Mouse (Mus musculus): ENCODE results near the gene Gdpgp1. TPM values are rescaled to one million over a fixed set of nuclear protein-coding genes. Genes with fewer than 3 reads are reported as not detected.

The Gdpgp1 gene
- polyA plus RNA-seq, 1 experiment = 4.3 TPM

GRCm38 (mm10) chr7:80200963-80201539 is 31.6 kb upstream of the Gdpgp1 start:
- Histone ChIP-seq H3K36me3 (ENCODE audit: control insufficient read depth, insufficient read depth, low read length, poor library complexity, severe bottlenecking) (peaks cover 13% of the 10 kb centered on the region; the same call in 1 of the 2 replicates), H3K4me1 (ENCODE audit: control insufficient read depth, insufficient read depth, low read length) (peaks cover 10% of the 10 kb centered on the region), H3K27ac (ENCODE audit: insufficient read depth, low read length) (no peak overlapping the region), H3K27me3 (ENCODE audit: control insufficient read depth, insufficient read depth, low read length, poor library complexity, severe bottlenecking) (no peaks in the 10 kb centered on the region), H3K9ac (ENCODE audit: low read depth, poor library complexity, severe bottlenecking) (no peak overlapping the region), H3K4me3 (ENCODE audit: low read depth, low read length) (no peak overlapping the region), H3K9me3 (replicated peaks; ENCODE audit: control insufficient read depth, insufficient read depth, low read length, poor library complexity, severe bottlenecking) (no peaks in the 10 kb centered on the region)
- TF ChIP-seq POLR2A (IDR thresholded peaks at IDR 0.05; ENCODE audit: insufficient read depth, low read length) (no peak), CTCF (IDR thresholded peaks at IDR 0.05; ENCODE audit: low read depth, low read length) (no peak), EP300 (IDR thresholded peaks at IDR 0.05; ENCODE audit: insufficient read depth, low read depth, low read length) (no peak)

DNA sequence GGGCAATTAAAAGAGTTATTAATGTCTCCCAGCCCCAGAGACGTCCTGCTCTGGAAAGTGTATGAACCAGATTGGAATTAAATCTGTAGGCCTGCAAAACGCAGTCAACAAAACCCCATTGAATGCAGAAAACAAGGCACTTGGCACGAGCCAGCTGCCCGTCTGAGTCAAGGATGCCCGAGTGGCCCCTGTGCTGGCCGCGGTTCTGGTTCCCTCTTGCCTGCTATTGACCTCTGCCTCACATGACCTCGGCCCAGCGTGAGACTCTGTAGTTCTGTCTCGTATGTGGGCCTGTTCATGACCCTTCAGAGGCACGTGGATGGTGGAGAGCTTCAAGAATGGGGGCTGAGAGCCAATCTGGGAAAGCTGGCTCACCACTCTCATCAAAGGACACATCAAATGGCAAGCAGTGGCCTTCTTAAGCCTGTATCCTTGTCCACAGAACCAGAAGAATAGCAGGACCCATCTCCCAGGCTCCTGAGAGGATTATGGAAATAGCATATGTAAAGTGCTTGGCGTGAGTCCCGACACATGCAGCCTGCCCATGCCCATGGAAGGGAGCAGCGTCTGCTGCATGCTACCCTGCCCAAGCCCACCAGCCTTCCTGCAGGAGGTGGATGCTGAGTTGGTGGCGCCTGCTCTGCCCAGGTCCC is 30.7 kb upstream of the Gdpgp1 start:
- H3K27me3 ChIP-seq (ENCODE audit: control insufficient read depth, insufficient read depth, low read length, poor library complexity, severe bottlenecking) = no peaks in the 10 kb centered on the region
- H3K9me3 ChIP-seq (replicated peaks; ENCODE audit: control insufficient read depth, insufficient read depth, low read length, poor library complexity, severe bottlenecking) = no peaks in the 10 kb centered on the region
- TF ChIP-seq CTCF (IDR thresholded peaks at IDR 0.05; ENCODE audit: low read depth, low read length) = no peak
- no peak for TF ChIP-seq EP300 (IDR thresholded peaks at IDR 0.05; ENCODE audit: insufficient read depth, low read depth, low read length)
- no peak for TF ChIP-seq POLR2A (IDR thresholded peaks at IDR 0.05; ENCODE audit: insufficient read depth, low read length)
- peaks cover 13% of the 10 kb centered on the region; the same call in 1 of the 2 replicates for H3K36me3 ChIP-seq (ENCODE audit: control insufficient read depth, insufficient read depth, low read length, poor library complexity, severe bottlenecking)
- no peak overlapping the region for H3K27ac ChIP-seq (ENCODE audit: insufficient read depth, low read length)
- no peak overlapping the region for H3K9ac ChIP-seq (ENCODE audit: low read depth, poor library complexity, severe bottlenecking)
- peaks cover 12% of the 10 kb centered on the region for H3K4me1 ChIP-seq (ENCODE audit: control insufficient read depth, insufficient read depth, low read length)
- H3K4me3 ChIP-seq (ENCODE audit: low read depth, low read length) = no peak overlapping the region

DNA sequence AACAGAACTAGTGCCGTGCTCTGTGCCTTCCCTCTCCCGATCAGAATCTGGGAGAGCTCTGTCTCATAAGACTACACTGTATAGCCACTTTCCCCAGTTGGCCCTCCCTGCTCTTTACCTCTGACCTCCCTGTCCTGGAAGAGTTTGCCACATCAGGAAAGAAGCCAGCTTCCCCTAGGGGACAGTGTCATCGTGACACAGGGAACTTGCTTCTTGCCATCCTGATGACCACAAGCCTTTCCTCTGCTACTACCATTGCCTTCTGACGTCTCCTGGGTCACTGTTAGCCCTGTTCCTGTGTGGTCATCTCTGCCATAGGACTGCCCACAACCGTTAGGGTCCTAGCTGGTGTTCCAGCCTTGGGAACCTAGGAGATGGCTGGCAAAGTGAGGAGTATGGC is 29.7 kb upstream of the Gdpgp1 start:
- Histone ChIP-seq H3K27ac (ENCODE audit: insufficient read depth, low read length) (no peak overlapping the region), H3K9ac (ENCODE audit: low read depth, poor library complexity, severe bottlenecking) (no peak overlapping the region), H3K36me3 (ENCODE audit: control insufficient read depth, insufficient read depth, low read length, poor library complexity, severe bottlenecking) (peaks cover 13% of the 10 kb centered on the region; the same call in 1 of the 2 replicates), H3K9me3 (replicated peaks; ENCODE audit: control insufficient read depth, insufficient read depth, low read length, poor library complexity, severe bottlenecking) (no peaks in the 10 kb centered on the region), H3K4me3 (ENCODE audit: low read depth, low read length) (no peak overlapping the region), H3K27me3 (ENCODE audit: control insufficient read depth, insufficient read depth, low read length, poor library complexity, severe bottlenecking) (no peaks in the 10 kb centered on the region), H3K4me1 (ENCODE audit: control insufficient read depth, insufficient read depth, low read length) (peaks cover 14% of the 10 kb centered on the region)
- no peak for TF ChIP-seq POLR2A (IDR thresholded peaks at IDR 0.05; ENCODE audit: insufficient read depth, low read length)
- no peak for TF ChIP-seq CTCF (IDR thresholded peaks at IDR 0.05; ENCODE audit: low read depth, low read length)
- no peak for TF ChIP-seq EP300 (IDR thresholded peaks at IDR 0.05; ENCODE audit: insufficient read depth, low read depth, low read length)

DNA sequence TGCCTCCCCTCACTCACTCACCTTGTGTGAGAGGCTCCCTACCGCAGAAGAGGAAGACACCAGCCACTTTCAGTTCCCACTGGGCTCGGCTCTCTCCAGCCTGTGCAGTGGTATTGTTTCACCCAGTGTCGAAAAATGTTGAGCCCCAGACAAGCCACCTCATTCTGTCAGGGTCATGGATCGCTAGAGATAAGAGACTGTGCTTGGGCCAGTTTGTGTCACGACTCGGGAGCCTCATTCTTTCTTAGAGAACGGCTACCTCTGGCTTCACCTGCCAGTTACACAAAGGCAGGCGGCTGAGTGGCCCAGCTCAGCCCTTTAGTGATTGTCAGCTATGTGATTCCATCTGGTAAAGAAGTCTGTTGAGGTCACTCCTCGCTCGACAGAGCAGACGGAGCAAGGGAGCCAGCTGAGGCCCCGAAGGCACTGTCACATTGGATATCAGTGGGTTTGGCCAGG is 29.0 kb upstream of the Gdpgp1 start:
- TF ChIP-seq CTCF (IDR thresholded peaks at IDR 0.05; ENCODE audit: low read depth, low read length) = no peak
- TF ChIP-seq POLR2A (IDR thresholded peaks at IDR 0.05; ENCODE audit: insufficient read depth, low read length) = no peak
- no peak for TF ChIP-seq EP300 (IDR thresholded peaks at IDR 0.05; ENCODE audit: insufficient read depth, low read depth, low read length)
- Histone ChIP-seq H3K4me3 (ENCODE audit: low read depth, low read length) (no peak overlapping the region), H3K4me1 (ENCODE audit: control insufficient read depth, insufficient read depth, low read length) (peaks cover 14% of the 10 kb centered on the region), H3K36me3 (ENCODE audit: control insufficient read depth, insufficient read depth, low read length, poor library complexity, severe bottlenecking) (peaks cover 13% of the 10 kb centered on the region; the same call in 1 of the 2 replicates), H3K27ac (ENCODE audit: insufficient read depth, low read length) (no peak overlapping the region), H3K27me3 (ENCODE audit: control insufficient read depth, insufficient read depth, low read length, poor library complexity, severe bottlenecking) (no peaks in the 10 kb centered on the region), H3K9me3 (replicated peaks; ENCODE audit: control insufficient read depth, insufficient read depth, low read length, poor library complexity, severe bottlenecking) (no peaks in the 10 kb centered on the region), H3K9ac (ENCODE audit: low read depth, poor library complexity, severe bottlenecking) (no peak overlapping the region)

- Histone ChIP-seq H3K4me1 (ENCODE audit: control insufficient read depth, insufficient read depth, low read length) (peaks cover 14% of the 10 kb centered on the region), H3K27ac (ENCODE audit: insufficient read depth, low read length) (no peak overlapping the region)
- TF ChIP-seq POLR2A (IDR thresholded peaks at IDR 0.05; ENCODE audit: insufficient read depth, low read length) (no peak), EP300 (IDR thresholded peaks at IDR 0.05; ENCODE audit: insufficient read depth, low read depth, low read length) (no peak), CTCF (IDR thresholded peaks at IDR 0.05; ENCODE audit: low read depth, low read length) (no peak)
Measured at GRCm38 (mm10) chr7:80204362-80204761, 28.3 kb upstream of the Gdpgp1 start.

DNA sequence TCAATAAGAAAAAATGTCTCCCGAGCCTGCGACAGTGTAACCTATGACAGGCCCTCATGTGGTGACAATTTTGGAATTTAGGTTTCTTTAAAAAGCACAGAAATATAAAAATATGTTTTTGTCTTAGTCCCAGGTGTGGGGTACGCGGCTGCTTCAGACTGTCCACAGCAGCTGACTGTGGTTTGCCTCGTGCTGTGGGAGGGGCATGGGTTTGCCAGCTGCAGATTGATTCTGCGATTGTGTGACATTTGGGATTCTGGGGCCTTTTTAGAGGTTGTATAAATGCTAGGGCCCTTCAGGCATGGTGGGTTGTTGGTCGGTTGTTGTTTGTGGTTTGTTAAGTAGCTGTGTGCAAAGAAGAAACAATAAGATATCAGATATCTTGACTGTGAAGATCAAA is 27.7 kb upstream of the Gdpgp1 start:
- Histone ChIP-seq H3K27ac (ENCODE audit: insufficient read depth, low read length) (no peak overlapping the region), H3K4me3 (ENCODE audit: low read depth, low read length) (no peak overlapping the region), H3K9me3 (replicated peaks; ENCODE audit: control insufficient read depth, insufficient read depth, low read length, poor library complexity, severe bottlenecking) (no peaks in the 10 kb centered on the region), H3K27me3 (ENCODE audit: control insufficient read depth, insufficient read depth, low read length, poor library complexity, severe bottlenecking) (no peaks in the 10 kb centered on the region), H3K9ac (ENCODE audit: low read depth, poor library complexity, severe bottlenecking) (no peak overlapping the region), H3K4me1 (ENCODE audit: control insufficient read depth, insufficient read depth, low read length) (peaks cover 14% of the 10 kb centered on the region), H3K36me3 (ENCODE audit: control insufficient read depth, insufficient read depth, low read length, poor library complexity, severe bottlenecking) (peaks cover 13% of the 10 kb centered on the region; the same call in 1 of the 2 replicates)
- TF ChIP-seq POLR2A (IDR thresholded peaks at IDR 0.05; ENCODE audit: insufficient read depth, low read length) (no peak), CTCF (IDR thresholded peaks at IDR 0.05; ENCODE audit: low read depth, low read length) (no peak), EP300 (IDR thresholded peaks at IDR 0.05; ENCODE audit: insufficient read depth, low read depth, low read length) (no peak)

More at GRCm38 (mm10) chr7:80204362-80204761, 28.3 kb upstream of the Gdpgp1 start:
- H3K27me3 ChIP-seq (ENCODE audit: control insufficient read depth, insufficient read depth, low read length, poor library complexity, severe bottlenecking) = no peaks in the 10 kb centered on the region
- no peak overlapping the region for H3K4me3 ChIP-seq (ENCODE audit: low read depth, low read length)
- no peaks in the 10 kb centered on the region for H3K9me3 ChIP-seq (replicated peaks; ENCODE audit: control insufficient read depth, insufficient read depth, low read length, poor library complexity, severe bottlenecking)
- peaks cover 13% of the 10 kb centered on the region; the same call in 1 of the 2 replicates for H3K36me3 ChIP-seq (ENCODE audit: control insufficient read depth, insufficient read depth, low read length, poor library complexity, severe bottlenecking)
- H3K9ac ChIP-seq (ENCODE audit: low read depth, poor library complexity, severe bottlenecking) = no peak overlapping the region
